Mouse (Mus musculus) ES-E14 (cell line): ENCODE measurements around the gene Myo7a.

Source experiments
- MAFK ChIP-seq: IDR thresholded peaks from 2 replicates; pipeline ENCODE4 v1.6.1; 2014; ENCODE audit warnings: mild to moderate bottlenecking, low read depth, low read length, inconsistent platforms; ENCODE audit not compliant: insufficient read depth
- ZNF384 ChIP-seq: IDR thresholded peaks from 2 replicates; pipeline ENCODE4 v1.6.1; 2012; ENCODE audit warnings: low read depth, low read length, inconsistent platforms

- no peak for TF ChIP-seq ZNF384
- TF ChIP-seq MAFK, result no peak
Observed at GRCm38 (mm10) chr7:98082376-98082775, 36.9 kb downstream of the Myo7a start.
